Mouse (Mus musculus) stomach, postnatal 0 days (tissue): ENCODE measurements around the gene Rad51c. TPM values are rescaled to one million over a fixed set of nuclear protein-coding genes. Genes with fewer than 3 reads are reported as not detected.
"Not testable (repeated sequence)": the region's sequence is repeated elsewhere in the genome, so short reads cannot be mapped to it uniquely, and the experiment has no call there.

Experiments used
- ATAC-seq: fragments of 200-750 bp; cut with Nextera tagmentation; 2 replicates; pipeline ENCODE4 v1.8.0; 2017; ENCODE audit not compliant: low FRiP score, low TSS enrichment
- DNase-seq: peaks from one replicate; pipeline ENCODE4 v3.0.0-alpha.2; 2016; ENCODE audit warnings: low spot score
- H3K27ac ChIP-seq: fragments of 300-500 bp; sonication (generic); replicated peaks from 2 replicates; pipeline ENCODE4 v1.5.1; 2014; ENCODE audit warnings: mild to moderate bottlenecking, control low read depth
- H3K27me3 ChIP-seq: fragments of 300-500 bp; sonication (generic); 2 replicates; pipeline ENCODE4 v1.6.1; 2014; ENCODE audit warnings: low read length; ENCODE audit not compliant: control insufficient read depth, insufficient read depth
- H3K36me3 ChIP-seq: fragments of 300-500 bp; sonication (generic); 2 replicates; pipeline ENCODE4 v1.6.1; 2014; ENCODE audit warnings: low read length, mixed read lengths; ENCODE audit not compliant: control insufficient read depth, insufficient read depth
- H3K4me1 ChIP-seq: fragments of 300-500 bp; sonication (generic); replicated peaks from 2 replicates; pipeline ENCODE4 v1.6.1; 2014; ENCODE audit warnings: antibody characterized with exemption; ENCODE audit not compliant: control insufficient read depth, insufficient read depth
- H3K4me2 ChIP-seq: fragments of 300-500 bp; sonication (generic); replicated peaks from 2 replicates; pipeline ENCODE4 v1.6.1; 2014; ENCODE audit warnings: low read depth, mild to moderate bottlenecking, control low read depth, moderate library complexity
- H3K4me3 ChIP-seq: fragments of 300-500 bp; sonication (generic); 2 replicates; pipeline ENCODE4 v1.5.1; 2014; ENCODE audit warnings: low read depth, low read length, control low read depth
- H3K9ac ChIP-seq: fragments of 300-500 bp; sonication (generic); 2 replicates; pipeline ENCODE4 v1.6.1; 2014; ENCODE audit warnings: mild to moderate bottlenecking, low read length, control low read depth, mixed read lengths
- H3K9me3 ChIP-seq: fragments of 300-500 bp; sonication (generic); 2 replicates; pipeline ENCODE4 v1.6.1; 2016; ENCODE audit warnings: low read length; ENCODE audit not compliant: control insufficient read depth
- CTCF ChIP-seq: IDR thresholded peaks from 2 replicates; pipeline ENCODE4 v1.5.1; 2016; ENCODE audit warnings: antibody characterized with exemption, low read depth, mild to moderate bottlenecking, moderate library complexity
- EP300 ChIP-seq: optimal IDR thresholded peaks from 2 replicates; pipeline ENCODE3; 2016; ENCODE audit warnings: antibody characterized with exemption
- WGBS: fragments of 180-500 bp; shearing (Covaris S2); extraction: QIAGEN DNeasy Blood & Tissue Kit; methylation state at CpG from one replicate; pipeline ENCODE4 v1.1.7; 2014; 5-methylcytosine and 5-hydroxymethylcytosine counted together
- polyA plus RNA-seq: library from polyadenylated mRNA; unstranded; fragments of >200 nt; fragmentation: Nextera tagmentation; extraction: Ambion mirVana; gene quantifications from 2 replicates; pipeline ENCODE4 v1.2.1, GENCODE M21; 2015

The Rad51c gene
- polyA plus RNA-seq, 1 experiment from 2014 or later: 1.8 TPM

- Histone ChIP-seq H3K27me3 (no peaks in the 10 kb centered on the region), H3K36me3 (no peaks in the 10 kb centered on the region), H3K9me3 (no peaks in the 10 kb centered on the region), H3K4me1 (no peaks in the 10 kb centered on the region), H3K4me2 (no peak overlapping the region), H3K4me3 (no peak overlapping the region), H3K9ac (no peak overlapping the region), H3K27ac (no peak overlapping the region)
- no peak for TF ChIP-seq CTCF
- no peak for TF ChIP-seq EP300
- 68% methylated on average over 1 of the region's 1 CpGs for WGBS
- ATAC-seq: no peak
- DNase-seq: no peak
Observed at GRCm38 (mm10) chr11:87432447-87432846, 27.7 kb upstream of the Rad51c start.

- peak; percentile 34 for TF ChIP-seq CTCF
- not testable (repeated sequence) for H3K27ac ChIP-seq, H3K27me3 ChIP-seq, DNase-seq, H3K4me3 ChIP-seq, ATAC-seq, H3K9me3 ChIP-seq, H3K36me3 ChIP-seq, H3K4me2 ChIP-seq, H3K4me1 ChIP-seq, H3K9ac ChIP-seq
- WGBS: 91% methylated on average over 8 of the region's 8 CpGs
Observed at GRCm38 (mm10) chr11:87431813-87432212, 27.1 kb upstream of the Rad51c start.

GRCm38 (mm10) chr11:87430374-87430773 is 25.6 kb upstream of the Rad51c start:
- Histone ChIP-seq H3K4me1 (no peaks in the 10 kb centered on the region), H3K4me3 (no peak overlapping the region), H3K36me3 (no peaks in the 10 kb centered on the region), H3K4me2 (no peak overlapping the region), H3K27ac (no peak overlapping the region), H3K9me3 (no peaks in the 10 kb centered on the region), H3K9ac (no peak overlapping the region), H3K27me3 (no peaks in the 10 kb centered on the region)
- no peak for TF ChIP-seq EP300
- TF ChIP-seq CTCF: no peak
- DNase-seq: no peak
- ATAC-seq: no peak
- 69% methylated on average over 2 of the region's 2 CpGs for WGBS

- H3K4me1 ChIP-seq: no peaks in the 10 kb centered on the region
- H3K36me3 ChIP-seq: no peaks in the 10 kb centered on the region
- 81% methylated on average over 4 of the region's 4 CpGs for WGBS
- H3K27me3 ChIP-seq: no peaks in the 10 kb centered on the region
- ATAC-seq (no peak), DNase-seq (no peak)
- no peak overlapping the region for H3K27ac ChIP-seq
- no peaks in the 10 kb centered on the region for H3K9me3 ChIP-seq
- no peak overlapping the region for H3K9ac ChIP-seq
- TF ChIP-seq CTCF (no peak), EP300 (no peak)
- no peak overlapping the region for H3K4me2 ChIP-seq
- H3K4me3 ChIP-seq: no peak overlapping the region
Observed at GRCm38 (mm10) chr11:87429363-87429762, 24.6 kb upstream of the Rad51c start.

GRCm38 (mm10) chr11:87428051-87428673 is 23.4 kb upstream of the Rad51c start:
- no peak for TF ChIP-seq EP300
- TF ChIP-seq CTCF: no peak
- Histone ChIP-seq H3K4me3 (no peak overlapping the region), H3K4me1 (no peaks in the 10 kb centered on the region), H3K4me2 (no peak overlapping the region), H3K27ac (no peak overlapping the region), H3K9ac (no peak overlapping the region), H3K9me3 (no peaks in the 10 kb centered on the region), H3K27me3 (no peaks in the 10 kb centered on the region), H3K36me3 (no peaks in the 10 kb centered on the region)
- DNase-seq (no peak), ATAC-seq (no peak)
- WGBS: 57% methylated on average over 2 of the region's 2 CpGs

- Histone ChIP-seq H3K4me2 (no peak overlapping the region), H3K36me3 (no peaks in the 10 kb centered on the region), H3K4me3 (no peak overlapping the region), H3K27me3 (no peaks in the 10 kb centered on the region), H3K9me3 (no peaks in the 10 kb centered on the region), H3K27ac (peak overlapping the region; percentile 35; the same call in 1 of the 2 replicates), H3K4me1 (no peaks in the 10 kb centered on the region), H3K9ac (no peak overlapping the region)
- no peak for ATAC-seq
- WGBS: 47% methylated on average over 1 of the region's 1 CpGs
- TF ChIP-seq EP300: no peak
- TF ChIP-seq CTCF: no peak
- no peak for DNase-seq
Observed at GRCm38 (mm10) chr11:87427273-87428050, 22.7 kb upstream of the Rad51c start.
